Mouse (Mus musculus) neural tube, embryonic 14.5 days (tissue): ENCODE data around the gene F830045P16Rik. TPM values are rescaled to one million over a fixed set of nuclear protein-coding genes. Genes with fewer than 3 reads are reported as not detected.
A peak's percentile ranks its signal among the peaks of the same experiment; 100 is the strongest.

Experiments
- ATAC-seq: fragments of 200-750 bp; cut with Nextera tagmentation; 2 replicates; pipeline ENCODE4 v1.8.0; 2017; ENCODE audit warnings: low read depth, mild to moderate bottlenecking, moderate TSS enrichment, moderate library complexity
- H3K27ac ChIP-seq: fragments of 300-500 bp; sonication (generic); 2 replicates; pipeline ENCODE4 v1.5.1; 2014; ENCODE audit warnings: low read depth, mild to moderate bottlenecking, control low read depth, low read length, moderate library complexity, mixed read lengths
- H3K27me3 ChIP-seq: fragments of 300-500 bp; sonication (generic); 2 replicates; pipeline ENCODE4 v1.6.1; 2014; ENCODE audit warnings: low read length; ENCODE audit not compliant: control insufficient read depth, insufficient read depth
- H3K36me3 ChIP-seq: fragments of 300-500 bp; sonication (generic); 2 replicates; pipeline ENCODE4 v1.6.1; 2014; ENCODE audit warnings: low read length, mixed read lengths; ENCODE audit not compliant: control insufficient read depth, insufficient read depth
- H3K4me1 ChIP-seq: fragments of 300-500 bp; sonication (generic); 2 replicates; pipeline ENCODE4 v1.6.1; 2014; ENCODE audit warnings: low read length; ENCODE audit not compliant: control insufficient read depth, insufficient read depth
- H3K4me2 ChIP-seq: fragments of 300-500 bp; sonication (generic); 2 replicates; pipeline ENCODE4 v1.6.1; 2014; ENCODE audit warnings: mild to moderate bottlenecking, low read depth, low read length, control low read depth
- H3K4me3 ChIP-seq: fragments of 300-500 bp; sonication (generic); 2 replicates; pipeline ENCODE4 v1.5.1; 2014; ENCODE audit warnings: low read depth, low read length, control low read depth, mixed read lengths
- H3K9ac ChIP-seq: fragments of 300-500 bp; sonication (generic); replicated peaks from 2 replicates; pipeline ENCODE4 v1.6.1; 2014; ENCODE audit warnings: low read depth, mild to moderate bottlenecking, control low read depth, low read length, mixed read lengths
- H3K9me3 ChIP-seq: fragments of 300-500 bp; sonication (generic); 2 replicates; pipeline ENCODE4 v1.6.1; 2016; ENCODE audit warnings: low read length; ENCODE audit not compliant: control insufficient read depth
- WGBS: fragments of 180-500 bp; shearing (Covaris S2); extraction: QIAGEN DNeasy Blood & Tissue Kit; methylation state at CpG from one replicate; pipeline ENCODE4 v1.1.7; 2014; 5-methylcytosine and 5-hydroxymethylcytosine counted together
- polyA plus RNA-seq: library from polyadenylated mRNA; unstranded; fragments of >200 nt; fragmentation: Nextera tagmentation; extraction: Ambion mirVana; gene quantifications from 2 replicates; pipeline ENCODE4 v1.2.1, GENCODE M21; 2014

F830045P16Rik gene
- polyA plus RNA-seq, 1 experiment from 2014 or later: not detected

DNA sequence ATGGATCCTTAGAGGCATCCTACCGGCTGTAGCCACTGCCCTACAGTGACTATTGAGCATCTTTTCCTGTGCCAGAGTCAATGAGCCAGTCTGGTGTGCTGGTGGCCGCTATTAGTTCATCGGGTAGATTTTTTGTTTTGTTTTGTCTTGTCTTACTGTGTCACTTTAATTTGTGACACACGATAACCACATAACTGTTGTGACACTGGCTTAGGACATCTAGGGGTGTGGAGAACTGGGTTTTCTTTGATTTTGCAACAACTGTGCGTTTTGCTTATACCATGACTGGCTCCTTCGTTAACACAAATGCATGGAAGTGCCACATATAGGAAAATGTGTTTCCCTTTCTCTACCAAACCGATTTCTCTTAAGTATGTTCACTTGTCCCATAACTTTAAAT is 126.1 kb downstream of the F830045P16Rik start:
- no peaks in the 10 kb centered on the region for H3K4me1 ChIP-seq
- ATAC-seq: no peak
- H3K9ac ChIP-seq: no peak overlapping the region
- no peaks in the 10 kb centered on the region for H3K27me3 ChIP-seq
- H3K27ac ChIP-seq: no peak overlapping the region
- H3K4me2 ChIP-seq: no peak overlapping the region
- WGBS: 95% methylated on average over 7 of the region's 7 CpGs
- no peak overlapping the region for H3K4me3 ChIP-seq
- no peaks in the 10 kb centered on the region for H3K9me3 ChIP-seq
- no peaks in the 10 kb centered on the region for H3K36me3 ChIP-seq

DNA sequence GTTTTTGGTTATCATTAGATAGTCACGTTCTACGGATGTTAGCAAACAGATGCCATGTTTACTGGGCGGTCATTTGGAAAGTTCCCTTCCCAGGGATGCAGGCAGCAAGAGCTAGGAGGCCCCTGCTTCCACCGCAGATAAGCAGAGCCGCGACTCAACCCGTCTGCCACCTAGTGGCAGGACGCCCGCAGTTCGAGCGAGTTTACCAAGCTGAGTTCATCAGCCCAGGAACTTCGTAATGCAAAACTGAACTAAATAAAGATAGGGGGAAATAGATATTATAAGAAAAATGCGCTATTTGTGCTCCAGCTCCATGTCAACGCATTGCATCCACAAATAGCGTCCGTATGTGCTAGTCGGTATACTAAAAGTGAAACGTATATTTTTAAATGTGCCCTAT is 127.9 kb downstream of the F830045P16Rik start:
- H3K9ac ChIP-seq: no peak overlapping the region
- no peaks in the 10 kb centered on the region for H3K27me3 ChIP-seq
- peak; percentile 81 for ATAC-seq
- H3K4me3 ChIP-seq: no peak overlapping the region
- no peaks in the 10 kb centered on the region for H3K9me3 ChIP-seq
- H3K4me2 ChIP-seq: no peak overlapping the region
- H3K4me1 ChIP-seq: no peaks in the 10 kb centered on the region
- whole genome bisulfite sequencing: 23% methylated on average over 18 of the region's 18 CpGs
- no peaks in the 10 kb centered on the region for H3K36me3 ChIP-seq
- no peak overlapping the region for H3K27ac ChIP-seq

Other genes with a start within 250 kb of the F830045P16Rik start
- gene Ckap2l, start 239.4 kb downstream of the F830045P16Rik start, polyA plus RNA-seq: 4.8 and 9.0 TPM in 2 replicates
- gene Il1a, start 226.6 kb downstream of the F830045P16Rik start, polyA plus RNA-seq: 0.46 and 0.75 TPM in 2 replicates
- 0.19 and 0.25 TPM in 2 replicates for gene Il1b, start 165.5 kb downstream of the F830045P16Rik start, polyA plus RNA-seq
- gene Sirpa, start 56.2 kb upstream of the F830045P16Rik start, polyA plus RNA-seq: 36.4 and 39.8 TPM in 2 replicates
- gene Pdyn, start 163.2 kb upstream of the F830045P16Rik start, polyA plus RNA-seq: 35.4 and 51.7 TPM in 2 replicates